Mouse (Mus musculus): ENCODE measurements around the gene Mcm10. TPM values are rescaled to one million over a fixed set of nuclear protein-coding genes. Genes with fewer than 3 reads are reported as not detected.
A peak's percentile ranks its signal among the peaks of the same experiment; 100 is the strongest.
"Not testable (repeated sequence)": the region's sequence is repeated elsewhere in the genome, so short reads cannot be mapped to it uniquely, and the experiment has no call there.

The Mcm10 gene
- total RNA-seq, 2 experiments from 2014 or later, result 1.7 to 3.6 TPM

GRCm38 (mm10) chr2:4988826-4989424 is 23.7 kb downstream of the Mcm10 start:
- no peak for DNase-seq (ENCODE audit: low spot score in 2 of 2)

GRCm38 (mm10) chr2:4987388-4988180 is 25.0 kb downstream of the Mcm10 start:
- DNase-seq (ENCODE audit: low spot score in 2 of 2), result no peak

GRCm38 (mm10) chr2:4986798-4987197 is 25.8 kb downstream of the Mcm10 start:
- DNase-seq (ENCODE audit: low spot score in 2 of 2), result no peak

GRCm38 (mm10) chr2:4985000-4985399 is 27.6 kb downstream of the Mcm10 start:
- no peak for DNase-seq (ENCODE audit: low spot score in 2 of 2)

GRCm38 (mm10) chr2:4983987-4984386 is 28.6 kb downstream of the Mcm10 start:
- DNase-seq (ENCODE audit: low spot score in 2 of 2), result no peak

GRCm38 (mm10) chr2:4978091-4978490 is 34.5 kb downstream of the Mcm10 start:
- DNase-seq (ENCODE audit: low spot score in 2 of 2), result peak; percentile 23 to 37

- peak in 1 of 2 experiments; percentile 7 for DNase-seq (ENCODE audit: low spot score in 2 of 2)
Observed at GRCm38 (mm10) chr2:4975807-4976206, 36.8 kb downstream of the Mcm10 start, which contains the start of gene Ucma. Gene Ucma (plus strand): TSS chr2:4976122.

GRCm38 (mm10) chr2:4969083-4969482 is 43.5 kb downstream of the Mcm10 start:
- DNase-seq (ENCODE audit: low spot score in 2 of 2), result no peak

GRCm38 (mm10) chr2:4967806-4968205 is 44.8 kb downstream of the Mcm10 start:
- DNase-seq (ENCODE audit: low spot score in 2 of 2), result no peak

- no peak for DNase-seq (ENCODE audit: low spot score in 2 of 2)
Observed at GRCm38 (mm10) chr2:4958039-4958438, 54.6 kb downstream of the Mcm10 start.

GRCm38 (mm10) chr2:4954216-4954760 is 58.3 kb downstream of the Mcm10 start:
- DNase-seq (ENCODE audit: low spot score in 2 of 2), result no peak

GRCm38 (mm10) chr2:4950986-4951385 is 61.6 kb downstream of the Mcm10 start:
- no peak for DNase-seq (ENCODE audit: low spot score in 2 of 2)

GRCm38 (mm10) chr2:4949691-4950090 is 62.9 kb downstream of the Mcm10 start:
- DNase-seq (ENCODE audit: low spot score in 2 of 2), result not testable (repeated sequence)

- DNase-seq (ENCODE audit: low spot score in 2 of 2), result no peak
Observed at GRCm38 (mm10) chr2:4940861-4941260, 71.7 kb downstream of the Mcm10 start.

Other genes starting within 250 kb of the Mcm10 start
- 10 to 100 TPM; 29.1 to 34.6 TPM for gene Sephs1, start 131.2 kb downstream of the Mcm10 start, total RNA-seq (2021)
- gene Phyh, start 93.8 kb downstream of the Mcm10 start, total RNA-seq (2021), result 10 to 100 TPM; 69.8 to 70.0 TPM
- 1 to 10 TPM; 2.8 to 3.1 TPM for gene Ucma, start 36.7 kb downstream of the Mcm10 start, total RNA-seq (2021)
- 10 to 100 TPM; 17.5 to 17.6 TPM for gene Optn, start 51.3 kb upstream of the Mcm10 start, total RNA-seq (2021)
- gene Ccdc3, start 125.0 kb upstream of the Mcm10 start, total RNA-seq (2021), result 10 to 100 TPM; 15.2 to 17.7 TPM

All from layer of hippocampus, postnatal 14 days (tissue).